Mouse (Mus musculus) adrenal gland, postnatal 10 days (tissue): ENCODE measurements around the gene Pacs1. TPM values are rescaled to one million over a fixed set of nuclear protein-coding genes. Genes with fewer than 3 reads are reported as not detected.
A peak's percentile ranks its signal among the peaks of the same experiment; 100 is the strongest.
"Not testable (repeated sequence)": the region's sequence is repeated elsewhere in the genome, so short reads cannot be mapped to it uniquely, and the experiment has no call there.

Experiments
- DNase-seq: peaks from one replicate; pipeline ENCODE4 v3.0.0; 2021; ENCODE audit warnings: mixed read lengths
- total RNA-seq, 2 experiments: library from RNA; stranded (reverse); gene quantifications; 2 replicates each; pipeline ENCODE4 v1.2.3; 2021

The Pacs1 gene
- total RNA-seq, 2 experiments from 2014 or later: 23.3 to 28.7 TPM

- no peak for DNase-seq
These were observed 4.9 kb downstream of the Pacs1 start for GRCm38 (mm10) chr19:5268017-5268416.

DNA sequence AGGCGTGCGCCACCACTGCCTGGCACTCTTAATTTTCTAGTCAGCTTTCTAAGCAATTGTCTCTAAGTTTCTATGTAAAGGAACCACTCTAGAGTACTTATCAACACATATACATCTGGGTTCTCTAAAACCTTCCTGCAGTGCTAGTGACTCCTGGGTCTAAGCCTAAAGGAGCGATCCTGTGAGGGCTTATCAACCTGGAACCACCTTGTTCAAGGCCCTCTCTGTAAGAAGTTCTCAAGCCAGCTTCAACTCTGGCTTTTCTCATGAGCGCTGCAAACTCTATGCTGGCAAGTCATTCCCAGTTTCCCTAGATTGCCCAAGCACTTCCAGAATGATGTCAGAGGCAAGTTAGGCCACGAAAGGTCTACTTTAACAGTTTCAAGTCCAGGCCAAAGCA is 5.9 kb downstream of the Pacs1 start:
- DNase-seq: peak; percentile 20

- DNase-seq: no peak
These were observed 15.8 kb downstream of the Pacs1 start for GRCm38 (mm10) chr19:5257140-5257539.

- not testable (repeated sequence) for DNase-seq
These were observed 35.9 kb downstream of the Pacs1 start for GRCm38 (mm10) chr19:5236981-5237380.

DNA sequence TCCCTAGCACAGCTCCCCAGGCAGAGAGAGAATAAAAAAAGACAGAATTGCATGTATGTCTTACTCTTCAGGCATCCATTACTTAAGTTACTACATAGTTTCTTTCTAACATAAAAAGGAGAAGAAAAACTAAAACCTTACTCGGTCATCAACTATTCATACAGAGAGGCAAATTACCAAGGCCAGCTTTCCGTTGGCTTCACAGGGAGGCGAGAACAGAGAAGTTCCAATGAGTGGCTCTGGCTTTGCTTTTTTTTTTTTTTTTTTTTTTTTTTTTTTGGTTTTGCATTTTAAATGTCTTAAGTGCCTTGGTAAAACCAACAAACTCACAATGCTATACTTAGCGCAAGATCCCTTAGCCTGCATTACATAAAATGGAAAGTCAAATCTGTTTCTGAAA is 40.2 kb downstream of the Pacs1 start:
- DNase-seq: no peak

DNA sequence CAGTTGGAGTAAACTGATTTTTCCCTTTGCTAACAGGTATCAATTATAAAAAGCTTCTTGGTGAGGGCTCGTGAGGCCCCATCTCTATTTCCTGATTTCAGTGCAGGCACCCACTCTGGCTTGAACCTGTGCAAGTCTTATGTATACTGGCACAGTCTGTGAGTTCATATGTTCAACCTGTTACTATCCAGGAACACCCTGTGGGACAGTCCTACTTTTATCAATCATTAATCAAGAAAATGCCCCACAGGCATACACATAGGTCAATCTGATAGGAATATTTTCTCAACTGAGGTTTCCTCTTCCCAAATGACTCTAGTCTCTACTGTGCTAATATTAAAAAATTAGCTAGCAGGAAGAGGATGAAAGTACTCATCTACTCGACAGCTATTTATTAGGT is 42.8 kb downstream of the Pacs1 start:
- no peak for DNase-seq

GRCm38 (mm10) chr19:5224624-5225023 is 48.3 kb downstream of the Pacs1 start:
- DNase-seq: no peak

GRCm38 (mm10) chr19:5224077-5224476 is 48.8 kb downstream of the Pacs1 start:
- no peak for DNase-seq

DNA sequence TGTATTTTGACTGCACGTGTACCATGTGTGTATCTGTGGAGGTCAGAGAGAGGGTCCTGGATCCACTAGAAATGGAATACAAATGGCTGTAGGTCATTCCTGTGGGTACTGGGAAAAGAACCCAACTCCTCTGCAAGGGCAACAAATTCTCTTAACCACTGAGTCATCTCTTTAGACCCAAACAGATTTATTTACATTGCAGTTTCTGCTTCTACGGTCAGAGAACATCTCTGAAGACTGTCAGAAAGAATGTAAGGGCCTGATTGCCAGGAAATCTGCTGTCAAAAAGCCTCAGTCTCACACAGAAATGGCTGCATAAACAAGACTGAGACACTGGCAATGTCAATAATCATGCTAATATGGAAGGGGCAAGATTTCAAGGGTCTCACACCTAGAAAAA is 51.0 kb downstream of the Pacs1 start:
- no peak for DNase-seq

DNA sequence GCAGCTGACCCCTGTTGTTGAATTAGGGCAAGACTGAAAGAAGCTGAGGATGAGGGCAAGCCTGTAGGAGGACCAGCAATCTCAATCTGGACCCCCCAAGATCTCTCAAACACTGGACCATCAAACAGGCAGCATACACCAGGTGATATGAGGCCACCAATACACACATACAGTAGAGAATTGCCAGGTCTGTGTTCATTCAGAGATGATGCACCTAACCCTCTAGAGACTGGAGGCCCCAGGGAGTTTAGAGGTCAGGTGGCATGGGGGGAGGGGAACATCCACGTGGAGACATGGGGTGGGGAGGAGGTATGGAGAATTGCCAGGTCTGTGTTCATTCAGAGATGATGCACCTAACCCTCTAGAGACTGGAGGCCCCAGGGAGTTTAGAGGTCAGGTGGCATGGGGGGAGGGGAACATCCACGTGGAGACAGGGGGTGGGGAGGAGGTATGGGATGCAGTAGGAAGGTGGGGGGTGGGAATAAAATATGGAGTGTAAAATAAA is 51.6 kb downstream of the Pacs1 start:
- not testable (repeated sequence) for DNase-seq

DNA sequence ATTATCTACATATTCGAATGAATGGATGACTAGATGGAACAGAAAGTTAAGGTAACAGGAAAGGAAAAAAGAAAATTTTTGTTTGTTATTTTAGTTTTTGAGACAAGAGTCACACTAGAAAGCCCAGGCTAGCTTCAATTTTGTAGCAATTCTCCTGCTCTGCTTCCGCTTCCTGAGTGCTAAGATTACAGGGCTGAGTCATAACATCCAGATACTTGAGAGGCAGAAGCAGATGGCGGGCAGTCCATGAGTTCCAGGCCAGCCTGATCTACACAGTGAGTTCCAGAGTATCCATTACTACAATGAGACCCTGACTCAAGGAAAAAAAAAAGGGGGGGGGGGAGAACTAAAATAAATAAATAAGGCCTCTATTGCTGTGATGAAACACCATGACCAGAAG is 52.5 kb downstream of the Pacs1 start:
- DNase-seq: no peak

- DNase-seq: no peak
These were observed 71.2 kb downstream of the Pacs1 start for GRCm38 (mm10) chr19:5201691-5202090.

DNA sequence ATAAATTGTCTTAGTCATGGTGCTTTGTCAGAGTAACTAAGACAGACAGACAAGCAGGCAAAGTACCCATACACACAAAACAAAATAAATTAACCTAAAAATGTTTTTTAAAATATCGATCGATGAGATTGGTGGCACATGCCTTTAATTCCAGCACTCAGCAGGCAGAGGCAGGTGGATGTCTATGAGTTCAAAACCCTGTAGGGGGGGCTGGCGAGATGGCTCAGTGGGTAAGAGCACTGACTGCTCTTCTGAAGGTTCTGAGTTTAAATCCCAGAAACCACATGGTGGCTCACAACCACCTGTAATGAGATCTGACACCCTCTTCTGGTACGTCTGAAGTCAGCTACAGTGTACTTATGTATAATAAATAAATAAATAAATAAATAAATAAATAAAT is 72.3 kb downstream of the Pacs1 start:
- DNase-seq: not testable (repeated sequence)

- DNase-seq: no peak
These were observed 74.4 kb downstream of the Pacs1 start for GRCm38 (mm10) chr19:5198553-5198952.

DNA sequence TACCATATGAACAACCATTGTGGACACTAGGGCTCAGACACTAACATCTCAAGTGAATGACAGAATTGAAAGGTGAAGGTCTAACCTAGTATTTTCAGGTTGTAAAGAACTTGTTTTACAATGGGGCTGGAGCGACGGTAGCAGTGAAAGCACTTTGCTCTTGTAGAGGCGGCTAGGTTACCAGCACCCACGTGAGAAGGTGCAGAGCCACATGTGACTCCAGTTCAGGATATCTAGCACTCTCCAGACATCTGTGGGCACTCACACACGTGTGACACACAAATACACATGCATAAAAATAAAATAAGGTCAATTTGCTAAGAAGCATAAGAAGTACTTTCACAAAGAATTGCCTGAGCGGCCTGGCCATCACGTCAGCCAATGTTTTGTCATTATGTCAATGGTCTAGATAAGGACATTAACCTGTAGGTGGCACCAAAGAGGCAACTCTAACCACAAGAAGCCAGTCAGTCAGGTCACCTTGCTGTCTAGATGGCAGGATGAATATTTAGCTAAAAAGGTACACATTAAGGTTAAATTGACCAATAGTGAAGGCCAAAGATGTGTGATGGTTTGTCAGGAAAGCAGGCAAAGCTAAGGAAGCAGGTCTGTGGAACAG is 77.4 kb downstream of the Pacs1 start:
- DNase-seq: peak; percentile 60

DNA sequence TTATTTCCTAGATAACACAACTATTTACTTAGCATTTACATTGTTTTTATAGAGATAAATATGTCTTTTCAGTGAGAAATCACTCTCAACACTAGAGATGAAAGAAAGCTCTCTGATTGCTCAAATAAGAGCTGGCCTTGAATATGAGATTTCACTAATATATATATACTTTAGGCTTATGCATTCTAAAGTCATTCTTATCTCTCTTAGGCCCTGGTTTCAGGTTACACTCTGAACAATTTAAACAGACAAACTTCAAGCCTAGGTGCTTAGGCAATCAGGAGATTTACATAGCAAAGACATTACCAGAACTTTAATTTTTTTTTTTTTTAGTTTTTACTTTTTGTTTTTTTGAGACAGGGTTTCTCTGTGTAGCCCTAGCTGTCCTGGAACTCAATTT is 80.5 kb downstream of the Pacs1 start:
- DNase-seq: no peak

DNA sequence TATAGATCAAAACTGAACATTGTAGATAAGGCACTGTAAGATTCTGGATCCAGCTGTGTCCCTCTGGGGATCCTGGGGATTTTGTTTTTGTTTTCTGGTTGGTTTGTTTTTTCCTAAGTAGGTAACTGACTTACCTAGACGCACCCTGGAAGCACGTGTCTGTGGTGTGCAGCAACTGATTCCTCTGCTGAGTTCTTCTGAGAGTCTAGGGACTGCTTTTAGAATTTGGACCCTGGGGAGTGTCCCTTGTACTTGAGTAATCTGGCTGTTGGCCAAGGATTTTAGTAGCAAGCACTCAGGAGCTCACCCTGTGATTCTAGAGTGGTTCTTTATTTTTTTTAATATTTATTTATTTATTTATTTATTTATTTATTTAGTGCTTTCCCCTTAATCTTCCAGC is 85.5 kb downstream of the Pacs1 start:
- DNase-seq: peak; percentile 37

GRCm38 (mm10) chr19:5181926-5182325 is 91.0 kb downstream of the Pacs1 start:
- DNase-seq: no peak

- no peak for DNase-seq
These were observed 94.3 kb downstream of the Pacs1 start for GRCm38 (mm10) chr19:5178631-5179030.

GRCm38 (mm10) chr19:5170430-5170829 is 102.5 kb downstream of the Pacs1 start:
- DNase-seq: no peak

DNA sequence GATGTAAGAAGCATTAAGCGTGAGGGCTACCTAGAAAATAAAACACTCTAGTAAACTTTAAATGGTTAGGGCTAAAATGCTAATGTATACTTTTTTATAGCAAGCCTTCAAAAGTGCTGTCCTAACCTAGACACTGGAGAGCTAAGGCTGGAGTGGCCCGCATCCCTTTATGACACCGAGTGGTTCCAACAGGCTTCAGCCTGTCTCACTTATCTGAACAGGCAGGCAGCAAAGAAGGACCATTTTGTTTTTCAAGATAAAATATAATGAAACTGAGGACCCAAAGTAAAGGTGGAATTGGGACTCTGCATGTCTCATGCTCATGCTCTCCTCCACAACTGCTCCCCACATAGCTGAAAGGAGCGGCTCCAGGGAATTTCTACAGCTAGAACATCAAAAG is 105.4 kb downstream of the Pacs1 start:
- no peak for DNase-seq

GRCm38 (mm10) chr19:5164380-5164779 is 108.5 kb downstream of the Pacs1 start:
- peak; percentile 49 for DNase-seq

GRCm38 (mm10) chr19:5161913-5162312 is 111.0 kb downstream of the Pacs1 start:
- no peak for DNase-seq

- DNase-seq: peak; percentile 28
These were observed 120.7 kb downstream of the Pacs1 start for GRCm38 (mm10) chr19:5152261-5152660.

GRCm38 (mm10) chr19:5151741-5152140 is 121.2 kb downstream of the Pacs1 start:
- DNase-seq: no peak
